Mouse (Mus musculus): Measurements from ENCODE around the gene Vstm4. TPM values are rescaled to one million over a fixed set of nuclear protein-coding genes. Genes with fewer than 3 reads are reported as not detected.
A peak's percentile ranks its signal among the peaks of the same experiment; 100 is the strongest.

The Vstm4 gene
- 5.2 and 13.6 TPM in 2 replicates for polyA plus RNA-seq (2014; fragmentation: Nextera tagmentation; extraction: Ambion mirVana)

DNA sequence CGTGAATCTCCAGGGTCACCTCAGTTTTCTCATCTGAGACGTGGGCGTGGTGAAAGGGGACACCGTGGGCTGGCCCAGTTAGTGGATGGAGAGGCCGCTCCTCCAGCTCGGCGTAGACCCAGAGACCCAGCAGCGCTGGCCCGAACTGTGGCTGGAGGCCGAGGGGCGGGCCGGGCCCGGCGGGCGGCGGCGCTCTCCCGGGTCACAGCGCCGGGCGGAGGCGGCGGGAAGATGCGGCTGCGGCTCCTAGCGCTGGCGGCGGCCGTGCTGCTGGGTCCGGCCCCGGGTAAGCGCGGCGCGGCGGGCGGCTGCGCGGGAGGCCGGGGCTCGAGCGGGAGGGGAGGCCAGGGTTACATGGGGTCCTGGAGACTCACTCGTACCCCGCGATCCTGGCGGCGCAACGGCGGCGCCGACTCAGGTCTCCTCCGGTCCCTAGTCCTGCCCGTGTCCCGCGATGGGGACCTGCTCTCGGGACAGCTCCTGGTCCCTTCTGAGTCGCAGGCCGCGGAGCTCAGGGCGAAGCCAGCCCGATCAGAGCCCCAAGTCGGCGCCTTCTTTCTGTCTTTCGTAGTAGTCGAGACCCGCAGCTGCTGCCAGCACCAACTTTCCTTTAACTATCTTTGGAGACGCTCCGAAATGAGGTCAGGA lies at the start of gene Vstm4:
Gene Vstm4 (plus strand): TSS at position 76 of the 648 bp plus-strand sequence.
- H3K27ac ChIP-seq (ENCODE audit: low read depth, low read length), result no peak within 1 kb of the TSS
- ATAC-seq (ENCODE audit: low read depth), result peak; percentile 83
- 1% methylated on average over 51 of the region's 68 CpGs for WGBS
- H3K27me3 ChIP-seq (ENCODE audit: control insufficient read depth, insufficient read depth, low read length), result no peaks in the 10 kb centered on the region
- 0 out of 2 replicates have a peak, but pooled peaks cover 4% of the 10 kb centered on the region for H3K4me1 ChIP-seq (ENCODE audit: control insufficient read depth, insufficient read depth, low read length)
- H3K9me3 ChIP-seq (ENCODE audit: control insufficient read depth, low read length), result no peaks in the 10 kb centered on the region
- no peaks in the 10 kb centered on the region for H3K36me3 ChIP-seq (ENCODE audit: control insufficient read depth, insufficient read depth, low read length)
- peak within 1 kb of the TSS; percentile 94 for H3K4me2 ChIP-seq (ENCODE audit: low read depth, low read length)
- peak within 1 kb of the TSS; percentile 46 for H3K4me3 ChIP-seq (ENCODE audit: low read depth, low read length)
- H3K9ac ChIP-seq (replicated peaks; ENCODE audit: low read depth, low read length), result peak within 1 kb of the TSS; percentile 68

DNA sequence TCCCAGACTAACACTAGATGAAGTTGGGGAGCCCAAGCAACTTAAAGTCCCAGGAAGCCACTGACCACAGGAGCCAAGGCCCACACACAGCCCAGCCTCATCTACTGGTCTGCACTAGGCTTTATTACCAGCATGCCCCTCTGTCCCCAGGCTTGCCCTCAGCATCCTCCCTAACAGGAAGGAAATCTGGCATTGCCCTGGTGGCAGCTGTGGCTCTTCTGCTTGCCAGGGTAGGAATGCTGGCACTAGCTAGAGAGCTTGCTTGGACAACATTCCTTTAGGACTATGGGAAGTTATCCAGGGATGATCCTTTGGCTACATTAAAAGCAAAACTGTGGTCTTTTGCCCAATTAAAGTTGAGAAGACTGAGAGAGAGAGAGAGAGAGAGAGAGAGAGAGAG lies 46.4 kb upstream of the Vstm4 start:
- no peak for ATAC-seq (ENCODE audit: low read depth)
- no peak overlapping the region for H3K4me3 ChIP-seq (ENCODE audit: low read depth, low read length)
- H3K4me2 ChIP-seq (ENCODE audit: low read depth, low read length), result no peak overlapping the region
- no peak overlapping the region for H3K27ac ChIP-seq (ENCODE audit: low read depth, low read length)
- no peaks in the 10 kb centered on the region for H3K27me3 ChIP-seq (ENCODE audit: control insufficient read depth, insufficient read depth, low read length)
- H3K9me3 ChIP-seq (ENCODE audit: control insufficient read depth, low read length), result no peaks in the 10 kb centered on the region
- H3K4me1 ChIP-seq (ENCODE audit: control insufficient read depth, insufficient read depth, low read length), result no peaks in the 10 kb centered on the region
- no peaks in the 10 kb centered on the region for H3K36me3 ChIP-seq (ENCODE audit: control insufficient read depth, insufficient read depth, low read length)
- H3K9ac ChIP-seq (replicated peaks; ENCODE audit: low read depth, low read length), result no peak overlapping the region

GRCm38 (mm10) chr14:32812429-32812828 lies 44.1 kb upstream of the Vstm4 start:
- Histone ChIP-seq H3K9me3 (ENCODE audit: control insufficient read depth, low read length) (no peaks in the 10 kb centered on the region), H3K4me1 (ENCODE audit: control insufficient read depth, insufficient read depth, low read length) (no peaks in the 10 kb centered on the region), H3K27ac (ENCODE audit: low read depth, low read length) (no peak overlapping the region), H3K27me3 (ENCODE audit: control insufficient read depth, insufficient read depth, low read length) (no peaks in the 10 kb centered on the region), H3K9ac (replicated peaks; ENCODE audit: low read depth, low read length) (no peak overlapping the region), H3K4me2 (ENCODE audit: low read depth, low read length) (no peak overlapping the region), H3K4me3 (ENCODE audit: low read depth, low read length) (no peak overlapping the region), H3K36me3 (ENCODE audit: control insufficient read depth, insufficient read depth, low read length) (no peaks in the 10 kb centered on the region)
- ATAC-seq (ENCODE audit: low read depth), result no peak
- 75% methylated on average over 6 of the region's 6 CpGs for WGBS

GRCm38 (mm10) chr14:32814961-32815360 lies 41.6 kb upstream of the Vstm4 start:
- WGBS, result 76% methylated on average over 4 of the region's 4 CpGs
- no peaks in the 10 kb centered on the region for H3K4me1 ChIP-seq (ENCODE audit: control insufficient read depth, insufficient read depth, low read length)
- no peak for ATAC-seq (ENCODE audit: low read depth)
- no peak overlapping the region for H3K9ac ChIP-seq (replicated peaks; ENCODE audit: low read depth, low read length)
- no peak overlapping the region for H3K27ac ChIP-seq (ENCODE audit: low read depth, low read length)
- H3K27me3 ChIP-seq (ENCODE audit: control insufficient read depth, insufficient read depth, low read length), result no peaks in the 10 kb centered on the region
- H3K9me3 ChIP-seq (ENCODE audit: control insufficient read depth, low read length), result no peaks in the 10 kb centered on the region
- no peak overlapping the region for H3K4me2 ChIP-seq (ENCODE audit: low read depth, low read length)
- no peak overlapping the region for H3K4me3 ChIP-seq (ENCODE audit: low read depth, low read length)
- H3K36me3 ChIP-seq (ENCODE audit: control insufficient read depth, insufficient read depth, low read length), result no peaks in the 10 kb centered on the region

GRCm38 (mm10) chr14:32816533-32816932 lies 40.0 kb upstream of the Vstm4 start:
- WGBS, result 82% methylated on average over 4 of the region's 4 CpGs
- Histone ChIP-seq H3K4me3 (ENCODE audit: low read depth, low read length) (no peak overlapping the region), H3K9ac (replicated peaks; ENCODE audit: low read depth, low read length) (no peak overlapping the region), H3K4me1 (ENCODE audit: control insufficient read depth, insufficient read depth, low read length) (no peaks in the 10 kb centered on the region), H3K27me3 (ENCODE audit: control insufficient read depth, insufficient read depth, low read length) (no peaks in the 10 kb centered on the region), H3K9me3 (ENCODE audit: control insufficient read depth, low read length) (no peaks in the 10 kb centered on the region), H3K27ac (ENCODE audit: low read depth, low read length) (no peak overlapping the region), H3K4me2 (ENCODE audit: low read depth, low read length) (no peak overlapping the region), H3K36me3 (ENCODE audit: control insufficient read depth, insufficient read depth, low read length) (no peaks in the 10 kb centered on the region)
- ATAC-seq (ENCODE audit: low read depth), result no peak

GRCm38 (mm10) chr14:32817258-32817657 lies 39.3 kb upstream of the Vstm4 start:
- H3K4me3 ChIP-seq (ENCODE audit: low read depth, low read length), result no peak overlapping the region
- no peaks in the 10 kb centered on the region for H3K36me3 ChIP-seq (ENCODE audit: control insufficient read depth, insufficient read depth, low read length)
- no peaks in the 10 kb centered on the region for H3K9me3 ChIP-seq (ENCODE audit: control insufficient read depth, low read length)
- no peak overlapping the region for H3K9ac ChIP-seq (replicated peaks; ENCODE audit: low read depth, low read length)
- no peaks in the 10 kb centered on the region for H3K27me3 ChIP-seq (ENCODE audit: control insufficient read depth, insufficient read depth, low read length)
- ATAC-seq (ENCODE audit: low read depth), result no peak
- H3K4me1 ChIP-seq (ENCODE audit: control insufficient read depth, insufficient read depth, low read length), result no peaks in the 10 kb centered on the region
- no peak overlapping the region for H3K4me2 ChIP-seq (ENCODE audit: low read depth, low read length)
- H3K27ac ChIP-seq (ENCODE audit: low read depth, low read length), result no peak overlapping the region
- WGBS, result 75% methylated on average over 7 of the region's 7 CpGs

- WGBS, result 76% methylated on average over 1 of the region's 1 CpGs
- Histone ChIP-seq H3K27me3 (ENCODE audit: control insufficient read depth, insufficient read depth, low read length) (no peaks in the 10 kb centered on the region), H3K9ac (replicated peaks; ENCODE audit: low read depth, low read length) (no peak overlapping the region), H3K4me2 (ENCODE audit: low read depth, low read length) (no peak overlapping the region), H3K9me3 (ENCODE audit: control insufficient read depth, low read length) (no peaks in the 10 kb centered on the region), H3K27ac (ENCODE audit: low read depth, low read length) (no peak overlapping the region), H3K4me1 (ENCODE audit: control insufficient read depth, insufficient read depth, low read length) (no peaks in the 10 kb centered on the region), H3K4me3 (ENCODE audit: low read depth, low read length) (no peak overlapping the region), H3K36me3 (ENCODE audit: control insufficient read depth, insufficient read depth, low read length) (no peaks in the 10 kb centered on the region)
- ATAC-seq (ENCODE audit: low read depth), result no peak
Measured at GRCm38 (mm10) chr14:32819297-32819696, 37.3 kb upstream of the Vstm4 start.

DNA sequence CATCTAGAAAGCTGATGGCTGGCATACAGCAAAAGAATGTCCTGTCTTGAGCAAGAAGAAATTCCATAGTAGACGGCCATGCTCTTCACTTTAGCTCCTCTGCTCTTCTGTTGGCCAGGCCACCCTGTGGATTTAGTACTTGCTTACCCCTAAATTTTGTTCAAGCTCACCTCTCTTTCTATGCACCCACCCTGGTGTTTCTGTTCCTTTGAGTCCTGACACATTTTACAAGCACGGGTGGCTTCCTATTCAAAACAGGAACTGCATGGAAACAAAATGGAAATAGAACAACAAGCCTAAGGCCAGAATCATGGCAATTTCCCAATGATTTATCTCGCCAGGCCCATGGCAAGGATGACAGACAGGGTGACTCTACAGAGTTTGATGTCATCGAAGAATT lies 33.7 kb upstream of the Vstm4 start:
- no peak for ATAC-seq (ENCODE audit: low read depth)
- WGBS, result 88% methylated on average over 4 of the region's 4 CpGs

GRCm38 (mm10) chr14:32823861-32824260 lies 32.7 kb upstream of the Vstm4 start:
- H3K27ac ChIP-seq (ENCODE audit: low read depth, low read length), result no peak overlapping the region
- H3K4me2 ChIP-seq (ENCODE audit: low read depth, low read length), result no peak overlapping the region
- no peaks in the 10 kb centered on the region for H3K9me3 ChIP-seq (ENCODE audit: control insufficient read depth, low read length)
- WGBS, result 89% methylated on average over 3 of the region's 3 CpGs
- H3K36me3 ChIP-seq (ENCODE audit: control insufficient read depth, insufficient read depth, low read length), result no peaks in the 10 kb centered on the region
- no peaks in the 10 kb centered on the region for H3K27me3 ChIP-seq (ENCODE audit: control insufficient read depth, insufficient read depth, low read length)
- peaks cover 6% of the 10 kb centered on the region; the same call in 1 of the 2 replicates for H3K4me1 ChIP-seq (ENCODE audit: control insufficient read depth, insufficient read depth, low read length)
- no peak overlapping the region for H3K4me3 ChIP-seq (ENCODE audit: low read depth, low read length)
- H3K9ac ChIP-seq (replicated peaks; ENCODE audit: low read depth, low read length), result no peak overlapping the region
- ATAC-seq (ENCODE audit: low read depth), result no peak

More for the DNA sequence above, 33.7 kb upstream of the Vstm4 start:
- no peaks in the 10 kb centered on the region for H3K36me3 ChIP-seq (ENCODE audit: control insufficient read depth, insufficient read depth, low read length)
- no peak overlapping the region for H3K27ac ChIP-seq (ENCODE audit: low read depth, low read length)
- H3K4me2 ChIP-seq (ENCODE audit: low read depth, low read length), result no peak overlapping the region
- H3K9ac ChIP-seq (replicated peaks; ENCODE audit: low read depth, low read length), result no peak overlapping the region
- no peaks in the 10 kb centered on the region for H3K9me3 ChIP-seq (ENCODE audit: control insufficient read depth, low read length)
- peaks cover 6% of the 10 kb centered on the region; the same call in 1 of the 2 replicates for H3K4me1 ChIP-seq (ENCODE audit: control insufficient read depth, insufficient read depth, low read length)
- H3K4me3 ChIP-seq (ENCODE audit: low read depth, low read length), result no peak overlapping the region
- H3K27me3 ChIP-seq (ENCODE audit: control insufficient read depth, insufficient read depth, low read length), result no peaks in the 10 kb centered on the region
